Mouse (Mus musculus) activated CD4-positive, CD25-positive, alpha-beta regulatory T cell, adult 4 months (primary cell): ENCODE data around the gene Ttbk2. TPM values are rescaled to one million over a fixed set of nuclear protein-coding genes. Genes with fewer than 3 reads are reported as not detected.

ENCODE experiments used
- ATAC-seq: one replicate; pipeline ENCODE4 v1.8.0; 2017
- polyA plus RNA-seq, 2 experiments: library from polyadenylated mRNA; unstranded; fragments of 100-300 nt; shearing (Covaris generic); gene quantifications; one replicate each; pipeline ENCODE4 v1.2.1; 2017

Ttbk2 gene
- polyA plus RNA-seq, 2 experiments from 2014 or later = 0.67 to 0.85 TPM

DNA sequence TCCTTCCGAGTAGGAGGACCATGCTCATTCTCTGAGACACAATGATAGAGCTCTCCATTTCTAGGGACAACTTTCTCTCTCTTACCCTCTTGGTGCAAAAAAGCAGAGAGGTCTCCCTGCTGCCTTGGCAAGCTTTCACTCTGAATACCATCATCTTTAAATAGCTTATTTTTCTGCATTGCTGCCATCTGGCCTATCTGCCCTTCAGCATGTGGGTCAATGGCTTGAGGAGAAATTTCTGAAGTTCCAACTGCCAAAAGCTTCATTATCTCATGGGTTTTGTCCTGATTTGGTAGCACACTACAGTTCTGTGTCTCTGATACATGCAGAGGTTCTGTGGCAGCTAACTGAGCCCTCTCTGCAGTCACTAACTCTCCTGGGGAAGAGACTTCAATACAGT is 104.9 kb downstream of the Ttbk2 start:
- ATAC-seq = no peak

DNA sequence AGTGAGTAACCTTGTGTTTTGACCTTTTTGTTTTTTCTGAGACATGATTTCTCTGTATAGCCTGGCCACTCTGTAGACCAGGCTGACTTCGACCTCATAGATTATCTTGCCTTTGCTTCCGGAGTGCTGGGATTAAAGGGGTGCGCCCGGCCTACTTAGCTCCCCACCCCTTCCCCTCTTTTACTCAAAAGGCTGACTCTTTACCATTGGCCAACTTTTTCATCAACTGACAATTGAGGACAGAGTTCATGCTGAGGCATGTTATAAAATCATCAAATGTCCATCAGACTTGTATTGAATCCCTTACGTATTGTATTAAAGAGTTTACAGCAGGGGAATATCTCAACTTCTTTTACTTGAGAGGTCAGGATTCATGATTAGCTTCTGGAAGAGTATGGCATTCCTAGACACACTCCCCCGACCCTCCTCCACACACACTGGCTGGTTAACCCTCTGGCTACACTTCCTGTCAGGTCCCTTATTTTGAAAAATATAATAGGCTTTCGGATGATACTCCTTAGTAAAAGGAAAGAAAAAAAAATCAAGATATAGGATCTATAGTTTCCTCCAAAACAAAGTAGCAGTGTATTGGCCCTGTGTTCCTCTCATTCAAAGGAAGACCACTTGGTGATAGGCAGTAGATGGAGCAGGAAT is 118.4 kb downstream of the Ttbk2 start:
- no peak for ATAC-seq

DNA sequence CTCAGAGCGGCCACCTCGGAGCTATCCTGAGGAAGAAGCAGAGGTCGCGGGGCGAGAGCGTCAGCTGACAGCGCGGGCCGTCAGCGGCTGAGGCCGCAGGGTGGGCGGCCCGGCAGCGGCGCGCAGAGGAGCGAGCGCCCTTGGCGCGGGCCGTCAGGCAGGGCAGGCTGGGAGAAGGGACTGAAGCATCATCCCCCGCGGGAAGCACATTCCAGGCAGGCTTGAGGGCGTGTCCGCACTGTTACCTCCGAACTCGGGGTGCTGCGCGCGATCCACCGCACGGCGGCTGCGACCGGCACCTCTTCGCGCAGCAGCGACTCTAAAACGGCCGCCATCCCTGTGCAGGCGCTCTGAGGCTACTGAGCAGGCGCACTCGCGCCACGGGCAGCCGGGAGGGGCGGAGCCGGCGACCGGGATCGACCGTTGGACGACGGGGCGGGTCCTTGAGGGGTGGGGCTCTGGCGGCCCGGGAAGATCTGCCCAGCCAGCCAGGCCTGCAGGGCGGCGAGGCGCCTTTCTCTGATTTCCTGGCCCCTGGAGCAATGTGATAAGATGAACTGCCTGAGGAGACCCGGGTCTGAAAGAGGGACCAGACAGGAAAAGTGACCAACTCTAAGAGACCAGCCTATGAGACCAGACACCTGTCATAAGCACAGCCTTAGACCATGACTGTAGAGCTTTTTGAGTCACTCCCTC is 119.1 kb downstream of the Ttbk2 start:
- peak; percentile 94 for ATAC-seq

GRCm38 (mm10) chr2:120730639-120731166 is 119.7 kb downstream of the Ttbk2 start:
- ATAC-seq = peak; percentile 16

DNA sequence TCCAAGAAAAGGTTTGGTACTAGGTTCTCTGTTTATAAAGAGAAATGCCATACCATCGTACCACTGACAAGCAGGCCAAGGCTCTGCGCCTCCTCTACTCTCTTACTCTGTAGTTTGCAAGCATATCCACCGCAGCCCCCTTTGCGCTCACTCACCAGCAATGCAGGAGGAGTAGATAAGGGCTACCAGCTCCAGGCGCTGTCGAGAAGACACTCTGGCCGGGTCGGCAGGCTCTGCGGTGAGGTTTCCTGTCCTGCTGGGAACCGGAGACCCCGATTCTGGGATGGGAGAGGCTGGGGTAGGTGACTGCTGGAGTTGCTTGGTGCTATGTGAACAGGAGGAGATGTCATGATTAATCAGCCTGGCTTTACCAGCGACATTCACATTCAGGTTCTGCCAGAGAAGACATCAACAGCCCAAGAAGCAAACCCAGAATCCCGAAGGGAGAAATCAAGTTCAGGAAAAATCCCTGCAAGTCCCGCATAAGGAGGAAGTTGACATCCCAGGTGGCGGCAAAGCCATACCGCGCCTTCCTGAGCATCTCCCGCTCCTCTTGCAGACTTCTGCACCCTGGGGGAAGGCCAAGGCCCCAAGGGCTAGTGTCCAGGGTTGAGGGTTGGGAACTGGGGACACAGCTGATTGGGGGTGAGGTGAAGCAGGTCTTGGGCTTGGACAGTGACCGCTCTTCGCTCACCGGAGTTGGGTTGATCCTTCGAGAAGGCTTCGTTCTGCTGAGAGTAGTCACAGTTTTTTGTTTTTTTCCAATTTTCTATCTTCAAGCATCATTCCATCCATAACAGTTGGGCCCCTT is 120.4 kb downstream of the Ttbk2 start:
- no peak for ATAC-seq

- ATAC-seq = no peak
Measured at GRCm38 (mm10) chr2:120724176-120724575, 126.2 kb downstream of the Ttbk2 start.

- no peak for ATAC-seq
Measured at GRCm38 (mm10) chr2:120723621-120724020, 126.8 kb downstream of the Ttbk2 start.

GRCm38 (mm10) chr2:120722491-120722890 is 127.9 kb downstream of the Ttbk2 start:
- ATAC-seq = no peak

- no peak for ATAC-seq
Measured at GRCm38 (mm10) chr2:120721911-120722310, 128.5 kb downstream of the Ttbk2 start.

DNA sequence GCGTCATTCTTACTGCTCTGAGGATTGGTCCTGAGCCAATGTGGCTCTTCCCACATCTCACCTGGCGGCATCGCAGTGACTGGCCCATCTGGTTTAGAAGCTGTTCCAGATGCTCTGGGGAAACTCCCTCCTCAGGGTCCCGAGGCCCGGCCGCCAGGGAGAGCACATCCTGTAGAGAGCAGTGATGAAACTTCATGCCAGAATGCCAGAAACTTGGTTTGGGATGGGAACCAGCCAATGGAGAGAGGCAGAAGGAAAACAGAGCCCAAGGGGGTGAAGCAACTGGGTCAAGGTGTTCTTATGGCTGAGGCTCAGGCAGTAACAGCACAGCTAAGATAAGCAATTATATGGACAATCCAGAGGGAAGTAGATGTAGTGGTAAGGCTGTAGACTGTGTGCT is 129.6 kb downstream of the Ttbk2 start:
- no peak for ATAC-seq

DNA sequence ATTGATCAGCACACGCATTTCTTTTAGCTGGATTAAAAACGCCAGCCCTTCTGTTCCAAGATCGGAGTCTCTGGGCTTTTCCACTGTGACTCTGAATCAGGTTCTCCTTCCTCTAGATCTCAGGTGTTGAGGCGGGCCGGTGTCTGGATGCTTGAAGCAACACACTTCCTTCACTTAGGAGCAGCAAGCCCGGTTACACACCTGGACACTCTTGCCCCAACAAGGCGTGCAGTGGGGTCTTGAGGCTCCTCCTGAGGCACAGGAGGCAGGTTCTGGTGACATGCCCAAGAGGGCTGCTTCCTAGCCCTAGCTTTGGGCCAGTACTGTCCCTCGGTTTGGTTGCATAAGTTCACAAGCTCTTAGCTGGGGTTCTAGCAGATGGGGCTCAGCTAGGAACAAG is 131.9 kb downstream of the Ttbk2 start:
- ATAC-seq = no peak

DNA sequence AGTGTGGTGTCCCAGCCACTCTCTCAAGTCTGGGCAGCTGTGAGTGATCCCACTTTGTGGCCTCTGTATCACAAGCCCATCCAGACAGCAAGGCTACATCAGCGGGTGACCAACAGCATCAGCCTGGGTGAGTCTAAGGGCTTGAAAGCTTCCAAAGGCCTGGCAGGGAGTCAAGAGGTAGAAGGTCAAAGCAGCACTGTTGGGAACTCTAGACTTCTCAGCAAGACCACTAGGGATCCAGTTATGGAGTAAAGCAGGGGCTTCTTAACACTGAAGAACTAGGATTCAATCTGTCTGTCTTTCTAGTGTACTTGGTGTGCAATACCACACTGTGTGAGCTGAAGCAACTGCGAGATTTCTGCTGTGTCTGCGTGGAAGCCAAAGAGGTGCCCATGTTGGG is 137.0 kb downstream of the Ttbk2 start:
- no peak for ATAC-seq

DNA sequence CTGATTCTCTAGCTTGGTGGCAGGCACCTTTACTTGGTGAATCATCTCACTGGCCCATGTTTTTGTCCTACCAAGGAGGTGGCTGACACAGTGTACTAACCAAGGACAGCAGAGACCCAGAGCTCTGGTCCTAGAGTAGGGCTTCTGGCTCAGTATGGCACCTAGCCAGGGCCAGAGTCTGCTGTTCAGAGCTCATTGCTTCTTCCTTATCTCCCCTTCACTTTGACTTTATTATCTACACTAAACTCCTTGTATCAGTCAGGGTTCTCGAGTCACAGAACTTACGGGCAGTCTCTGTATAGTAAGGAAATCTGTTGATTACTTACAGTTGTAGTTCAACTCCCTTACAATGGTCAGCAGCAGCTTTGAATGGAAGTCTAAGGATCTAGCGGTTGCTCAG is 139.5 kb downstream of the Ttbk2 start:
- no peak for ATAC-seq

DNA sequence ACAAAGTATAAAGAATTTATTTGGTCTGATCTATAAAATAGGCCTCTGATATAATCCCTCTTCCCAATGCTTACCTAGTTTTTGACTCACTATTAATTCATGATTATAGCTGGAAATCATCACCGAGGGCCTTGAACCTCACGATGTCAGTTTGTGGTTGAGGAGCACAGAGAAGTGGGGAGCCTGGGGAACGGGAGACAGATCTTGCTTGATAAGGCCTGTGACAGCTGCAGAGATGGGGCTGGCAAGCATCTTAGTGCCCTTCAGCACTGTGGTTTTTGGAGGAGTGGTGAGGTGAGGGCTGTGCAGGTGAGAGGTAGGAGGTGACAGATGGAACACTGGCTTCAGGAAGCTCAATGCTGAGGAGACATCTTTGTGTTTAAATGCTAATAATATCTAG is 140.2 kb downstream of the Ttbk2 start:
- ATAC-seq = no peak

- no peak for ATAC-seq
Measured at GRCm38 (mm10) chr2:120707041-120707440, 143.4 kb downstream of the Ttbk2 start.

GRCm38 (mm10) chr2:120702675-120703074 is 147.7 kb downstream of the Ttbk2 start:
- no peak for ATAC-seq

DNA sequence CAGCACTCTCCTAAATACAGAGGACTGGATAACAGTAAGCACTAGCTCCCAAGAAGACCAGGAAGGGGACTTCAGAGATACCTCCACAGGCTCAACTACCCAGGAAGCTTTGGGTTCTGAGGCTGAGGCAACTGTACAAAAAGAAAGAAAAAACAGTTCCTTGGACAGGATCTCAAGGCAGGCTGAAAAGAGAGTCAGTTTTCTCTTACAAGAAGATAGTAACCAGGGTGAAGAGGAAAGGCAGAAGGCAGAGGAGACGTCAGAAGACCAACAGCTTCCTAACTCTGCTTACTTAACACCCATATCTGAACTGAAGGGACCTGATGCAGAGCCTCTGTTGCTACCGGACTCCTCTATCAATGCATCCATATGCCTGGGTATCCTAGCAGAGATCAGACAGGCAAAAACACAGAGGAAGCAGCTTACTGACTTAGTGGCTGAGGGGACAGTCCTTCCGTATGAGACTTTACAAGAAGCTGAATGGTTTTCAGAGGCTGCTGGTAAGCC is 150.0 kb downstream of the Ttbk2 start:
- no peak for ATAC-seq

DNA sequence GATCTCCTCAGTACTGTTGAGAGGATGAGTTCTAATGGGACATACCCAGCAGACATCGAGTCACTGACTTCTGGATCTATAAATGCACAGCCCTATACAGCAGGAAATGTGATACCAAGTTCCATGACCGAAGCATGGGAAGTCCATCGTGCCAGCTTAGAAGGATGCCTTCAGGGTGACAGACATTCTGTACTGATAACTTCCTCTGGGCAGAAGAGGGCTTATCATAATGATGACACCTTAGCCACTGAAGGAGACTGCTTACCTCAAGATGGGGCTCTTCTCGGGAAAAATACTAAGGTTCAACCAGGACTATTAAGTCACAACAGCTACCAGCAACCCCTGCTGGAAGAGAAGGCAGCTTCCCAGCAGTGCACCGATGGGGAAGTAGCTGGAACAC is 152.6 kb downstream of the Ttbk2 start:
- ATAC-seq = no peak

Other genes with a start within 250 kb of the Ttbk2 start
- gene Haus2, start 241.2 kb downstream of the Ttbk2 start, polyA plus RNA-seq = 10 to 100 TPM; 18.1 to 19.6 TPM
- 10 to 100 TPM; 30.7 to 32.2 TPM for gene Lrrc57, start 241.1 kb downstream of the Ttbk2 start, polyA plus RNA-seq
- gene Stard9, start 221.5 kb downstream of the Ttbk2 start, polyA plus RNA-seq = under 1 TPM; 0.60 to 0.62 TPM
- gene Cdan1, start 476 bp downstream of the Ttbk2 start, polyA plus RNA-seq = 1 to 10 TPM; 6.1 to 6.5 TPM
- 10 to 100 TPM; 32.0 to 46.4 TPM for gene Ubr1, start 120.1 kb upstream of the Ttbk2 start, polyA plus RNA-seq
- gene Tmem62, start 126.4 kb upstream of the Ttbk2 start, polyA plus RNA-seq = 10 to 100 TPM; 10.6 to 13.4 TPM
- gene Ccndbp1, start 157.8 kb upstream of the Ttbk2 start, polyA plus RNA-seq = 100 to 1,000 TPM; 141 to 151 TPM
- under 1 TPM; 0.61 to 0.78 TPM for gene Epb42, start 186.5 kb upstream of the Ttbk2 start, polyA plus RNA-seq
- not detected for gene Tgm5, start 235.2 kb upstream of the Ttbk2 start, polyA plus RNA-seq